Mouse (Mus musculus) G1E (cell line): ENCODE results near the gene Paics.

Source experiments
- CTCF ChIP-seq: IDR thresholded peaks from 2 replicates; pipeline ENCODE4 v1.5.1; 2012; ENCODE audit warnings: low read depth, low read length, inconsistent platforms, mixed read lengths
- GATA1 ChIP-seq: IDR thresholded peaks from 2 replicates; pipeline ENCODE4 v1.6.1; 2012; ENCODE audit warnings: borderline replicate concordance, low read length, inconsistent platforms, mixed read lengths
- GATA2 ChIP-seq: IDR thresholded peaks from 2 replicates; pipeline ENCODE4 v1.6.1; 2012; ENCODE audit warnings: low read depth, low read length, inconsistent platforms, borderline replicate concordance
- POLR2AphosphoS5 ChIP-seq: IDR thresholded peaks from 2 replicates; pipeline ENCODE4 v1.6.1; 2012; ENCODE audit warnings: low read depth, low read length, inconsistent platforms; ENCODE audit not compliant: insufficient replicate concordance
- TAL1 ChIP-seq: conservative IDR thresholded peaks from 2 replicates; pipeline ENCODE4 v1.6.1; 2012; ENCODE audit warnings: low read depth, low read length, inconsistent platforms, mixed read lengths

DNA sequence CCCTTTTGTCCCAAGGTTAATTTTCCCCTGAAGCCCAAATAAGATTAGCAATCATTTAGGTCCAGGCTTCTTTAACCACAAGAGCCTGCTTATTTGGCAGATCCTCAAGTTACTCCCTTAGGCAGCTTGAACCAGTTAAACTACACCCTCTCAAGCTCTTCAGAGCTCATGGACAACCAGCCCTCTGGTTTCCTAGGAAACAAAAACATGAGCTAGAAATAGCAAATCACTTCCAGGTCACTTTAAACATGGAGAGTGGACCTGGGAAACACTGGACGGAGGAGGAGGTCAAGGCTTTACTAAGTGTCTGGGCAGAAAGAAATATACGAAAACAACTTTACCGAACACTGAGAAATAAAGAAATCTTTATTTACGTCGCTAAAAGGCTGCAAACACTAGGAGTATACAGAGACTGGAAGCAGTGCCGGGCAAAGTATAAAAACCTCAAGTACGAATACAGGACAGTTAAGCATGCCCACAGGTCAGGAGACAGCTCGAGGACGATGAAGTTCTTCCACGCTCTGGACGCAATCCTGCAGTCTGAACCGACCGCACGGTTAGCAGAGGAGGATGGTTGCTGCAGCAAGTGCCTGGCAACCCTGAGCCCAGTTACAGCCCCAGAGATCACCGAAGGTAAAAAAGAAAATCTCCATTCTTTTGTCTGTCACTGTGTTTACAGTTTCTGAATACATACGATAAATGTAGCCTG, 22.8 kb upstream of the Paics start:
- TF ChIP-seq CTCF (no peak), GATA1 (no peak), POLR2AphosphoS5 (no peak), TAL1 (no peak), GATA2 (no peak)
